Mouse (Mus musculus) embryonic fibroblast, embryonic 13.5 days (primary cell): ENCODE results near the gene Anapc5.

ENCODE experiments used
- CTCF ChIP-seq: IDR thresholded peaks from 2 replicates; pipeline ENCODE4 v1.5.1; 2011; ENCODE audit warnings: mild to moderate bottlenecking, control low read depth, low read length, moderate library complexity, borderline replicate concordance; ENCODE audit not compliant: insufficient read depth
- POLR2A ChIP-seq: IDR thresholded peaks from 2 replicates; pipeline ENCODE4 v1.6.1; 2011; ENCODE audit warnings: low read depth, mild to moderate bottlenecking, control low read depth, low read length, moderate library complexity

DNA sequence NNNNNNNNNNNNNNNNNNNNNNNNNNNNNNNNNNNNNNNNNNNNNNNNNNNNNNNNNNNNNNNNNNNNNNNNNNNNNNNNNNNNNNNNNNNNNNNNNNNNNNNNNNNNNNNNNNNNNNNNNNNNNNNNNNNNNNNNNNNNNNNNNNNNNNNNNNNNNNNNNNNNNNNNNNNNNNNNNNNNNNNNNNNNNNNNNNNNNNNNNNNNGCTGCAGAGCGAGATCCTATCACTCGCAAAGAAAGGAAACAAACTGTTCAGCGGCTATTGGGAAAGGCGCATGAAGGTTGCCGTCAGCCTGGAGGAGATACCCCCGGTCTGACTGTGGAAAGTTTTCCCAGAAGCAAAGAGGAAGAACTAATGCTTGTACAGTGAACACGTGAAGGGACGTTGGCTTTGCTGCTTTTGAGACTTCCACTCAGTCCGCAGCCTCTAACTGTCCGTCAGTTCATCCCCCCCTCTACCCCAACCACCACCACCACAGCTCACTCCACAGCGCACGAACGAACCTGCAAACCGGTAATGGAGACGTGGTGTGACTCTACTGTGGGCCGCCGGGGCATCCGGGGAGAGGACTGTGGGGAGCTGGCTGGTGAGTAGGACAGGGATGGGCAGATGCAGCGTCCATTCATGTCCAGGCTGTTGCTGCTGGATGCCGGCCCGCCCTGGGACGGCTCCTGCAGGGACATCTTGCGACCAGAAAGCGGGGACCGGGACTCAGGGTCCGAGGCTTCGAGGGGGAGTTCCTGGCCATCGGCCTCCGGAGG, 57.7 kb downstream of the Anapc5 start:
- TF ChIP-seq POLR2A (no peak), CTCF (no peak)
